Mouse (Mus musculus) hindbrain, embryonic 10.5 days (tissue): ENCODE measurements around the gene S1pr5. TPM values are rescaled to one million over a fixed set of nuclear protein-coding genes. Genes with fewer than 3 reads are reported as not detected.
"Not testable (repeated sequence)": the region's sequence is repeated elsewhere in the genome, so short reads cannot be mapped to it uniquely, and the experiment has no call there.

Experiments used
- DNase-seq: peaks from one replicate; pipeline ENCODE4 v3.0.0-alpha.2; 2017; ENCODE audit warnings: low spot score
- H3K27ac ChIP-seq: fragments of 300-500 bp; sonication (generic); 2 replicates; pipeline ENCODE4 v1.5.1; 2016; ENCODE audit warnings: mild to moderate bottlenecking, moderate library complexity
- H3K27me3 ChIP-seq: fragments of 300-500 bp; sonication (generic); 2 replicates; pipeline ENCODE4 v1.6.1; 2016; ENCODE audit warnings: mild to moderate bottlenecking; ENCODE audit not compliant: poor library complexity, insufficient read depth, severe bottlenecking
- H3K36me3 ChIP-seq: fragments of 300-500 bp; sonication (generic); 2 replicates; pipeline ENCODE4 v1.6.1; 2016; ENCODE audit warnings: mild to moderate bottlenecking, moderate library complexity
- H3K4me1 ChIP-seq: fragments of 300-500 bp; sonication (generic); replicated peaks from 2 replicates; pipeline ENCODE4 v1.6.1; 2016; ENCODE audit warnings: mild to moderate bottlenecking
- H3K4me3 ChIP-seq: fragments of 300-500 bp; sonication (generic); 2 replicates; pipeline ENCODE4 v1.5.1; 2016; ENCODE audit warnings: mild to moderate bottlenecking, moderate library complexity
- H3K9me3 ChIP-seq: fragments of 300-500 bp; sonication (generic); 2 replicates; pipeline ENCODE4 v1.6.1; 2016; ENCODE audit warnings: mild to moderate bottlenecking, moderate library complexity
- WGBS: fragments of 180-500 bp; shearing (Covaris S2); methylation state at CpG from one replicate; pipeline ENCODE4 v1.1.7; 2016; 5-methylcytosine and 5-hydroxymethylcytosine counted together
- polyA plus RNA-seq: library from polyadenylated mRNA; unstranded; fragments of >200 nt; fragmentation: Nextera tagmentation; extraction: Ambion mirVana; gene quantifications from 2 replicates; pipeline ENCODE4 v1.2.1, GENCODE M21; 2016

S1pr5 gene
- polyA plus RNA-seq, 1 experiment from 2014 or later = 0.35 TPM

GRCm38 (mm10) chr9:21276307-21276706 lies 28.1 kb upstream of the S1pr5 start:
- peaks cover 99% of the 10 kb centered on the region for H3K36me3 ChIP-seq
- no peak overlapping the region for H3K4me3 ChIP-seq
- H3K27me3 ChIP-seq = no peaks in the 10 kb centered on the region
- 89% methylated on average over 8 of the region's 8 CpGs for WGBS
- no peak for DNase-seq
- no peaks in the 10 kb centered on the region for H3K9me3 ChIP-seq
- H3K27ac ChIP-seq = no peak overlapping the region
- no peaks in the 10 kb centered on the region for H3K4me1 ChIP-seq

DNA sequence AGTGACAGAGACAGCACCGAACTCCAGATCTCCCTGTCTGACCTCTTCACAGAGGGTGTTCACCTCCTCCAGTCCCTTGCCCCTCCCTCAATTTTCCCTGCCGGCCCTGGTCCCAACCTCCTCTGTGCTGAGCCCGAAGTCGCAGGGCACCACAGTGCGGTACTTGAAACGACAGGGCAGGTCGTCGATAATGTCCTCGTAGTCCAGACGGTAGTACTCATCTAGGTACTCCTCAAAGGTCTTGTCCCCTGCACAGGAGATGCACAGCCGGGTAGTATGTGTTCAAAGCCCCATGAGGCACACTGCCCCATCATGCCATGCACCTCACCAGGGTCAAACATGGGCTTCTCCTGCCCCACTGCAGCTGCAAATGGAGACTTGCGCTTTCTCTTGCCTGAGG lies 27.5 kb upstream of the S1pr5 start:
- H3K36me3 ChIP-seq = peaks cover 99% of the 10 kb centered on the region

DNA sequence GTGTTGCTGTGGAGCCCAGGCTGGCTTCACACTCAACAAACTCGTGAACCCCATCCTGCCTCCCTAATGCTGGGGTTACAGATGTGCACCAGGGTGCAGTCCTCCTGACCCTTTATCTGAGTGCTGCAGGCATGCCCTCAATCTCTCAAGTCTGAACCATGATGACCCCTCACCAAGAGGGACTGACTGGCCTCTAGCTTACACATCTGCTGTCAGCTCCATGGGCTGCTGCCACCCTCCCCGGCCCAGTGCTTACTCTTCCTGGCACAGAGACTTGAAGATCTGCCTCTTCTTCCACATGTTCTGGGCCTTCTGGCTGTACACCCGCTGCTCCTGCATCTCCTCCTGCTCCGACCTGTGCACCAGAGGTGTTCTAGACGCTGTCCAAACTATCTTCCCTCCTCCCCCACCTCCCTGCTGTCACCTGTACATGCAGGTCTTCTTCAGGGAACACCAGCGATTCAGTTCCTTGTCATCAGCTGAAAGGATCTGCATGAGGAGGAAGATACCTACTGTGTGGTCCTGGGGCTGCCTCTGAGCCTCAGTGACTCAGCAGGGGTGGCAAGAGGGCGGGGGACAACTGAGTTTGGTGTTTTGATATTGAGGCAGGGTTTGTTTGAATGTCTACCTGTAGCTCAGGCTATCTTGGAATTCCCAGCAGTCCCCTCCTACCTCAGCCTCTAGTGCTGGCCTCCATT lies 26.9 kb upstream of the S1pr5 start:
- Histone ChIP-seq H3K4me1 (no peaks in the 10 kb centered on the region), H3K36me3 (peaks cover 100% of the 10 kb centered on the region), H3K27me3 (no peaks in the 10 kb centered on the region), H3K27ac (no peak overlapping the region), H3K4me3 (no peak overlapping the region), H3K9me3 (no peaks in the 10 kb centered on the region)
- 88% methylated on average over 7 of the region's 7 CpGs for WGBS
- no peak for DNase-seq

More for the DNA sequence above, 27.5 kb upstream of the S1pr5 start:
- Histone ChIP-seq H3K9me3 (no peaks in the 10 kb centered on the region), H3K27me3 (no peaks in the 10 kb centered on the region), H3K27ac (no peak overlapping the region), H3K4me1 (no peaks in the 10 kb centered on the region), H3K4me3 (no peak overlapping the region)
- DNase-seq = no peak
- 90% methylated on average over 12 of the region's 12 CpGs for WGBS

GRCm38 (mm10) chr9:21274336-21274735 lies 26.1 kb upstream of the S1pr5 start:
- H3K36me3 ChIP-seq = peaks cover 100% of the 10 kb centered on the region
- H3K9me3 ChIP-seq = no peaks in the 10 kb centered on the region
- WGBS = 97% methylated on average over 3 of the region's 3 CpGs
- no peaks in the 10 kb centered on the region for H3K27me3 ChIP-seq
- H3K4me1 ChIP-seq = no peaks in the 10 kb centered on the region
- no peak overlapping the region for H3K4me3 ChIP-seq
- DNase-seq = no peak
- H3K27ac ChIP-seq = no peak overlapping the region

DNA sequence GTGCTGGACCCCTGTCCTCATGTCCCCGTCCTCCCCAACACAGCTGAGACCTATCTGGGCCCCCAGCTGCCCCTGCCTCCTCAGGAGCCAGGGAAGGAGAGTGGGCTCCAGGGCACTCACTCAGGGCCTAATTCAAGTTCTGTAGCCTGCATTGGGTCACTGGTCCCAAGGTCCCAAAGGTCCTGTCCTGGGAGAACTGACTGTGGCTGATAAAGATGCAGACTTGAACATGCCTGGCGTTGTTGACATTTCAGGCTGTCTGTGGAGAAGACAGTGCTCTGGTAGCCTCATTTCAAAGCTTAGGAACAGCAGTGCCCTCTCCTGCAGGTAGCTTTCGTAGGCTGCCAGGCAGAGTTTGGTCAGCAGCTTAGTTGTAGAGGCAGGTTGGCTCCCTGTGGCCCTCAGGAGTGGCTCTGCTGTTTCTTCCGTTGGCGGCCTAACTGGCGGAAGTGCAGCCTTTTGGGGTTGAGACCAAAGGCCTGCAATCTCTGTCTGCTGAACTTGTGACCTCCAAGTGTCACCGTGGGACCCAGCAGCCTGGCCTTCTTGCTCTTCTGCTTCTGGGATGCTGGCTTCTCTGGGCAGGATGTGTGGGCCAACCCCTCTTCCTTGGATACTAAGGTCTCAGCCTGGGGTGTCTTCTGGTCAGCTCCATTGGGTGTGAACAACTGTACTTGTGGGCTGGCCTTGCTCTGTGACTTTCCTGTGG lies 25.4 kb upstream of the S1pr5 start:
- Histone ChIP-seq H3K36me3 (peaks cover 100% of the 10 kb centered on the region), H3K27me3 (no peaks in the 10 kb centered on the region), H3K4me3 (no peak overlapping the region), H3K4me1 (no peaks in the 10 kb centered on the region), H3K27ac (no peak overlapping the region), H3K9me3 (no peaks in the 10 kb centered on the region)
- 90% methylated on average over 7 of the region's 7 CpGs for WGBS
- DNase-seq = no peak

DNA sequence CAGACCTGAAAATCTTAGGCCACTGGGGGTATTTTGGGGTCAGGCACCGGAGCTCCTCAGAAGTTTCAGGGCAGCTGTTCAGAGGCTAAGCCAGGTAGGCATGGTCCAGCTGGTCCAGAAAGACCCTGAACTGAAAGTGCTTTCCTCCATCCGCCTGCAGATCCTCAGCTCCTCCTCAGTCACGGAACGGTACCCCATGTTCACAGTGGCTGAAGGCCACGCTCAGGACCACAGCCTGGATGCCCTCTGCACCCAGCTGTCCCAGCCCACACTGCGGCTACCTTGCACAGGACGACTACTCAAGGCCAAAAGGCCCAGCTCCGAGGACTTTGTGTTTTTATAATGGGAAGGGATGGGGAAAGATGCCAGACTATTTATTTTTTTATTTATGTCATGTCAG lies 24.9 kb upstream of the S1pr5 start:
- WGBS = 88% methylated on average over 8 of the region's 8 CpGs
- no peaks in the 10 kb centered on the region for H3K27me3 ChIP-seq
- no peak overlapping the region for H3K27ac ChIP-seq
- H3K36me3 ChIP-seq = peaks cover 100% of the 10 kb centered on the region
- H3K9me3 ChIP-seq = no peaks in the 10 kb centered on the region
- DNase-seq = no peak
- H3K4me3 ChIP-seq = no peak overlapping the region
- no peaks in the 10 kb centered on the region for H3K4me1 ChIP-seq

- DNase-seq = no peak
- peaks cover 100% of the 10 kb centered on the region for H3K36me3 ChIP-seq
- 92% methylated on average over 9 of the region's 9 CpGs for WGBS
These were observed 24.1 kb upstream of the S1pr5 start for GRCm38 (mm10) chr9:21272391-21272790.

DNA sequence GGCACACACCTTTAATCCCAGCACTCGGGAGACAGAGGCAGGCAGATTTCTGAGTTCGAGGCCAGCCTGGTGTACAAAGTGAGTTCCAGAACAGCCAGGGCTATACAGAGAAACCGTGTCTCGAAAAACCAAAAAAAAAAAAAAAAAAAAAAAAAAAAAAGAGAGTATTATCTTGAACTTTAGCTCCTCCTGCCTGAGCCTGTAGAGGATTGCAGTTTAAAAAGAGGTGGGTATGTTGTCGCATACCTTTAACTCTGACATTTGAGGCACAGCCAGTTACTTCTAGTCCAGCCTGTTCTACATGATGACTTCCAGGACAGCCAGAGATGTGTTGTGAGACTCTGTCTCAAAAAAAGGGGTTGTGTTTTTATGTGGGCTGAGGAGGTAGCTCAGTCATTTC lies 21.3 kb upstream of the S1pr5 start:
- H3K9me3 ChIP-seq, H3K4me3 ChIP-seq, H3K27me3 ChIP-seq, H3K27ac ChIP-seq, DNase-seq: not testable (repeated sequence)
- H3K36me3 ChIP-seq = peaks cover 82% of the 10 kb centered on the region
- H3K4me1 ChIP-seq = peaks cover 19% of the 10 kb centered on the region
- WGBS = 87% methylated on average over 5 of the region's 5 CpGs

More at GRCm38 (mm10) chr9:21272391-21272790, 24.1 kb upstream of the S1pr5 start:
- Histone ChIP-seq H3K4me3 (no peak overlapping the region), H3K9me3 (no peaks in the 10 kb centered on the region), H3K27ac (no peak overlapping the region), H3K4me1 (no peaks in the 10 kb centered on the region), H3K27me3 (no peaks in the 10 kb centered on the region)

DNA sequence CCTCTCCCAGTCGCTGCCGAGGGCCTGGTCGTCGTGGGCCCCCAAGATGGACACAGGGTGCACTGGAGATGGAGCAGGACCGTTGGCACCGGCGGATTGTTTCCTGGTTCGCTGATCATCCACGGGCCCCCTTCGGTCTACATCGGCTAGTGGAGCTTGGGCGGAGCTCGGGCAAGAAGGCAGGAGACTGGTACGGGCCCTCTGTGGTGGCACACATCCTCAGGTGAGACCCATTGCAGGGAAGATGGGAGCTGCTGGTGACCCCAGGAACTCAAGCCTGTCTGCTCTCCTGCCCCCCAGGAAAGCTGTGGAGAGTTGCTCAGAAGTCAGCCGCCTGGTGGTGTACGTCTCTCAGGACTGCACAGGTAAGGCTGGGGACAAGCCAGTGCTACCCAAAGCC lies 20.1 kb upstream of the S1pr5 start:
- no peaks in the 10 kb centered on the region for H3K9me3 ChIP-seq
- H3K4me3 ChIP-seq = no peak overlapping the region
- no peak overlapping the region for H3K27ac ChIP-seq
- H3K36me3 ChIP-seq = peaks cover 69% of the 10 kb centered on the region
- H3K27me3 ChIP-seq = no peaks in the 10 kb centered on the region
- no peak for DNase-seq
- 93% methylated on average over 16 of the region's 16 CpGs for WGBS
- H3K4me1 ChIP-seq = peaks cover 23% of the 10 kb centered on the region

DNA sequence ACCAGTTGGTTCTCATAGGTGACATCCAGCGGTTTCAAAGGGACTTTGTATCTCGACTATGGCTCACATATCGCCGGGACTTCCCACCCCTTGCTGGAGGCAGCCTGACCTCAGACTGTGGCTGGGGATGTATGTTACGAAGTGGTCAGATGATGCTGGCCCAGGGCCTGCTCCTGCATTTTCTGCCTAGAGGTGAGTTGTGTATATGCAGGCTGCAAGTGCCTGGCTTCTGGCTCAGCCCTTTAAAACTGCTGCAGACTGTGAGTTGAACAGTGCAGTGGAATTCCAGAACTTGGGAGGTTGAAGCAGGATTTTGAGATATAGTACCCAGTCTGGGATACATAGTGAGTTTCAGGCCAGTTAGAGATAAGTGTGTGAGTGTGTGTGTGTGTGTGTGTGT lies 18.6 kb upstream of the S1pr5 start:
- H3K4me1 ChIP-seq = peaks cover 23% of the 10 kb centered on the region
- no peaks in the 10 kb centered on the region for H3K9me3 ChIP-seq
- H3K4me3 ChIP-seq = peak overlapping the region; percentile 93
- peaks cover 55% of the 10 kb centered on the region for H3K36me3 ChIP-seq
- WGBS = 93% methylated on average over 5 of the region's 5 CpGs
- no peaks in the 10 kb centered on the region for H3K27me3 ChIP-seq
- H3K27ac ChIP-seq = no peak overlapping the region
- DNase-seq = no peak

- peak overlapping the region; percentile 94 for H3K27ac ChIP-seq
- WGBS = 7% methylated on average over 11 of the region's 11 CpGs
- DNase-seq = no peak
These were observed 17.4 kb upstream of the S1pr5 start for GRCm38 (mm10) chr9:21265611-21266010.

GRCm38 (mm10) chr9:21265000-21265561 lies 16.8 kb upstream of the S1pr5 start, which contains the start of gene Atg4d:
Atg4d (plus strand) TSS chr9:21265293.
- no peaks in the 10 kb centered on the region for H3K9me3 ChIP-seq
- H3K4me1 ChIP-seq = peaks cover 23% of the 10 kb centered on the region
- peaks cover 37% of the 10 kb centered on the region for H3K36me3 ChIP-seq
- under 1% methylated on average over 49 of the region's 49 CpGs for WGBS
- peak within 1 kb of the TSS; percentile 93 for H3K4me3 ChIP-seq
- peak within 1 kb of the TSS; percentile 94 for H3K27ac ChIP-seq
- 0 out of 2 replicates have a peak, but pooled peaks cover 5% of the 10 kb centered on the region for H3K27me3 ChIP-seq
- peak; percentile 99 for DNase-seq

More at GRCm38 (mm10) chr9:21265611-21266010, 17.4 kb upstream of the S1pr5 start:
- Histone ChIP-seq H3K4me1 (peaks cover 23% of the 10 kb centered on the region), H3K9me3 (no peaks in the 10 kb centered on the region), H3K36me3 (peaks cover 42% of the 10 kb centered on the region), H3K27me3 (no peaks in the 10 kb centered on the region), H3K4me3 (peak overlapping the region; percentile 93)
